Mouse (Mus musculus) stomach, postnatal 0 days (tissue): ENCODE results near the gene Cd99l2. TPM values are rescaled to one million over a fixed set of nuclear protein-coding genes. Genes with fewer than 3 reads are reported as not detected.
"Not testable (repeated sequence)": the region's sequence is repeated elsewhere in the genome, so short reads cannot be mapped to it uniquely, and the experiment has no call there.

Source experiments
- ATAC-seq: fragments of 200-750 bp; cut with Nextera tagmentation; 2 replicates; pipeline ENCODE4 v1.8.0; 2017; ENCODE audit not compliant: low FRiP score, low TSS enrichment
- DNase-seq: peaks from one replicate; pipeline ENCODE4 v3.0.0-alpha.2; 2016; ENCODE audit warnings: low spot score
- H3K27ac ChIP-seq: fragments of 300-500 bp; sonication (generic); replicated peaks from 2 replicates; pipeline ENCODE4 v1.5.1; 2014; ENCODE audit warnings: mild to moderate bottlenecking, control low read depth
- H3K27me3 ChIP-seq: fragments of 300-500 bp; sonication (generic); 2 replicates; pipeline ENCODE4 v1.6.1; 2014; ENCODE audit warnings: low read length; ENCODE audit not compliant: control insufficient read depth, insufficient read depth
- H3K36me3 ChIP-seq: fragments of 300-500 bp; sonication (generic); 2 replicates; pipeline ENCODE4 v1.6.1; 2014; ENCODE audit warnings: low read length, mixed read lengths; ENCODE audit not compliant: control insufficient read depth, insufficient read depth
- H3K4me1 ChIP-seq: fragments of 300-500 bp; sonication (generic); replicated peaks from 2 replicates; pipeline ENCODE4 v1.6.1; 2014; ENCODE audit warnings: antibody characterized with exemption; ENCODE audit not compliant: control insufficient read depth, insufficient read depth
- H3K4me2 ChIP-seq: fragments of 300-500 bp; sonication (generic); replicated peaks from 2 replicates; pipeline ENCODE4 v1.6.1; 2014; ENCODE audit warnings: low read depth, mild to moderate bottlenecking, control low read depth, moderate library complexity
- H3K4me3 ChIP-seq: fragments of 300-500 bp; sonication (generic); 2 replicates; pipeline ENCODE4 v1.5.1; 2014; ENCODE audit warnings: low read depth, low read length, control low read depth
- H3K9ac ChIP-seq: fragments of 300-500 bp; sonication (generic); 2 replicates; pipeline ENCODE4 v1.6.1; 2014; ENCODE audit warnings: mild to moderate bottlenecking, low read length, control low read depth, mixed read lengths
- H3K9me3 ChIP-seq: fragments of 300-500 bp; sonication (generic); 2 replicates; pipeline ENCODE4 v1.6.1; 2016; ENCODE audit warnings: low read length; ENCODE audit not compliant: control insufficient read depth
- CTCF ChIP-seq: IDR thresholded peaks from 2 replicates; pipeline ENCODE4 v1.5.1; 2016; ENCODE audit warnings: antibody characterized with exemption, low read depth, mild to moderate bottlenecking, moderate library complexity
- EP300 ChIP-seq: optimal IDR thresholded peaks from 2 replicates; pipeline ENCODE3; 2016; ENCODE audit warnings: antibody characterized with exemption
- WGBS: fragments of 180-500 bp; shearing (Covaris S2); extraction: QIAGEN DNeasy Blood & Tissue Kit; methylation state at CpG from one replicate; pipeline ENCODE4 v1.1.7; 2014; 5-methylcytosine and 5-hydroxymethylcytosine counted together
- polyA plus RNA-seq: library from polyadenylated mRNA; unstranded; fragments of >200 nt; fragmentation: Nextera tagmentation; extraction: Ambion mirVana; gene quantifications from 2 replicates; pipeline ENCODE4 v1.2.1, GENCODE M21; 2015

Gene Cd99l2
- polyA plus RNA-seq, 1 experiment from 2014 or later, result 12.2 TPM

- Histone ChIP-seq H3K27me3 (no peaks in the 10 kb centered on the region), H3K9ac (no peak overlapping the region), H3K4me1 (no peaks in the 10 kb centered on the region), H3K27ac (no peak overlapping the region), H3K9me3 (no peaks in the 10 kb centered on the region), H3K36me3 (no peaks in the 10 kb centered on the region), H3K4me3 (no peak overlapping the region), H3K4me2 (no peak overlapping the region)
- DNase-seq (no peak), ATAC-seq (no peak)
- TF ChIP-seq CTCF (no peak), EP300 (no peak)
- WGBS, result 68% methylated on average over 3 of the region's 3 CpGs
Measured at GRCm38 (mm10) chrX:71528150-71528549, 35.5 kb upstream of the Cd99l2 start.

GRCm38 (mm10) chrX:71527461-71527860 lies 34.8 kb upstream of the Cd99l2 start:
- no peak for DNase-seq
- no peaks in the 10 kb centered on the region for H3K27me3 ChIP-seq
- TF ChIP-seq EP300 (no peak), CTCF (no peak)
- H3K4me3 ChIP-seq, result no peak overlapping the region
- H3K27ac ChIP-seq, result no peak overlapping the region
- WGBS, result 92% methylated on average over 1 of the region's 1 CpGs
- no peak overlapping the region for H3K9ac ChIP-seq
- H3K9me3 ChIP-seq, result no peaks in the 10 kb centered on the region
- no peak overlapping the region for H3K4me2 ChIP-seq
- H3K4me1 ChIP-seq, result no peaks in the 10 kb centered on the region
- ATAC-seq, result no peak
- no peaks in the 10 kb centered on the region for H3K36me3 ChIP-seq

- no peak overlapping the region for H3K4me3 ChIP-seq
Measured at GRCm38 (mm10) chrX:71525593-71526299, 33.1 kb upstream of the Cd99l2 start.

GRCm38 (mm10) chrX:71524310-71524709 lies 31.7 kb upstream of the Cd99l2 start:
- H3K36me3 ChIP-seq, result no peaks in the 10 kb centered on the region
- TF ChIP-seq CTCF, result no peak
- TF ChIP-seq EP300, result no peak
- H3K27me3 ChIP-seq, result no peaks in the 10 kb centered on the region
- no peak overlapping the region for H3K27ac ChIP-seq
- WGBS, result 54% methylated on average over 2 of the region's 2 CpGs
- ATAC-seq, result no peak
- DNase-seq, result no peak
- no peak overlapping the region for H3K4me2 ChIP-seq
- no peaks in the 10 kb centered on the region for H3K9me3 ChIP-seq
- H3K9ac ChIP-seq, result no peak overlapping the region
- H3K4me1 ChIP-seq, result no peaks in the 10 kb centered on the region
- no peak overlapping the region for H3K4me3 ChIP-seq

More at GRCm38 (mm10) chrX:71525593-71526299, 33.1 kb upstream of the Cd99l2 start:
- Histone ChIP-seq H3K4me2 (no peak overlapping the region), H3K9ac (no peak overlapping the region), H3K27ac (no peak overlapping the region), H3K27me3 (no peaks in the 10 kb centered on the region), H3K9me3 (no peaks in the 10 kb centered on the region), H3K4me1 (no peaks in the 10 kb centered on the region), H3K36me3 (no peaks in the 10 kb centered on the region)
- TF ChIP-seq EP300 (no peak), CTCF (no peak)
- ATAC-seq (no peak), DNase-seq (no peak)
- WGBS, result 42% methylated on average over 3 of the region's 3 CpGs

GRCm38 (mm10) chrX:71522889-71523288 lies 30.2 kb upstream of the Cd99l2 start:
- no peak overlapping the region for H3K9ac ChIP-seq
- H3K9me3 ChIP-seq, result no peaks in the 10 kb centered on the region
- no peaks in the 10 kb centered on the region for H3K4me1 ChIP-seq
- TF ChIP-seq EP300, result no peak
- TF ChIP-seq CTCF, result no peak
- no peak overlapping the region for H3K27ac ChIP-seq
- no peaks in the 10 kb centered on the region for H3K36me3 ChIP-seq
- ATAC-seq (no peak), DNase-seq (no peak)
- no peak overlapping the region for H3K4me2 ChIP-seq
- no peaks in the 10 kb centered on the region for H3K27me3 ChIP-seq
- H3K4me3 ChIP-seq, result no peak overlapping the region
- 89% methylated on average over 3 of the region's 3 CpGs for WGBS

- 74% methylated on average over 4 of the region's 4 CpGs for WGBS
- ATAC-seq (no peak), DNase-seq (no peak)
- H3K36me3 ChIP-seq, result no peaks in the 10 kb centered on the region
- no peak overlapping the region for H3K4me2 ChIP-seq
- TF ChIP-seq EP300 (no peak), CTCF (no peak)
- H3K27ac ChIP-seq, result no peak overlapping the region
- H3K9ac ChIP-seq, result no peak overlapping the region
- no peak overlapping the region for H3K4me3 ChIP-seq
- H3K27me3 ChIP-seq, result no peaks in the 10 kb centered on the region
- no peaks in the 10 kb centered on the region for H3K4me1 ChIP-seq
- H3K9me3 ChIP-seq, result no peaks in the 10 kb centered on the region
Measured at GRCm38 (mm10) chrX:71519252-71519651, 26.6 kb upstream of the Cd99l2 start.

- not testable (repeated sequence) for ATAC-seq, H3K27me3 ChIP-seq, H3K4me2 ChIP-seq, H3K27ac ChIP-seq, H3K36me3 ChIP-seq, H3K4me3 ChIP-seq, H3K9me3 ChIP-seq, H3K9ac ChIP-seq, H3K4me1 ChIP-seq, DNase-seq
- 91% methylated on average over 4 of the region's 4 CpGs for WGBS
Measured at GRCm38 (mm10) chrX:71506591-71506990, 13.9 kb upstream of the Cd99l2 start.
